Mouse (Mus musculus): ENCODE results near the gene Gpr158. TPM values are rescaled to one million over a fixed set of nuclear protein-coding genes. Genes with fewer than 3 reads are reported as not detected.
A peak's percentile ranks its signal among the peaks of the same experiment; 100 is the strongest.

The Gpr158 gene
- polyA plus RNA-seq, 1 experiment from 2014 or later, result 5.3 TPM

DNA sequence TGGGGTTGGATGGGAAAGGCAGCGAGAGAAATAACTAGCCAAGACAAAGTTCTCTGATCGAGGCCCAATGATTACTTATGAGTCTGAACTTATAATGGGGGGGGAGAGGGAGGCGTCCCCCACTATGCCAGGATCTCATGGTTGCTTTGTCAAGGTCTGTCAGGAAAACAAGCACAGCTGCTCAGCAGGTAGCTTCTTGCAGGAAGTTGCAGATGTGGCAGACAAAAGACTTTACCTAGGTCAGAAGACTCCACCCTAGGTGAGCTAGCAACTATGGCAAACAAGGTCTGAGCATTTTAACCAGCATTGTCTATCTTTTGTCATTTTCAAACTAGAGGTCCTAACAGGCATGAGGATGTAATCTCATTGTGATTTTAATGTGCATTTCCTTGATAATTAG is 129.5 kb downstream of the Gpr158 start:
- H3K4me2 ChIP-seq (ENCODE audit: low read length), result no peak overlapping the region
- ATAC-seq (ENCODE audit: low FRiP score, low TSS enrichment), result no peak
- H3K9ac ChIP-seq (replicated peaks; ENCODE audit: low read length), result no peak overlapping the region
- H3K4me3 ChIP-seq (replicated peaks; ENCODE audit: low read depth, low read length), result no peak overlapping the region
- H3K9me3 ChIP-seq (ENCODE audit: control insufficient read depth, low read length), result no peaks in the 10 kb centered on the region
- DNase-seq, result no peak
- no peak overlapping the region for H3K27ac ChIP-seq (replicated peaks; ENCODE audit: low read depth, low read length)
- 79% methylated on average over 3 of the region's 3 CpGs for WGBS
- H3K4me1 ChIP-seq (ENCODE audit: control insufficient read depth, insufficient read depth, low read length), result no peaks in the 10 kb centered on the region
- H3K27me3 ChIP-seq (ENCODE audit: control insufficient read depth, insufficient read depth, low read length), result no peaks in the 10 kb centered on the region
- H3K36me3 ChIP-seq (ENCODE audit: control insufficient read depth, insufficient read depth, low read length), result no peaks in the 10 kb centered on the region

DNA sequence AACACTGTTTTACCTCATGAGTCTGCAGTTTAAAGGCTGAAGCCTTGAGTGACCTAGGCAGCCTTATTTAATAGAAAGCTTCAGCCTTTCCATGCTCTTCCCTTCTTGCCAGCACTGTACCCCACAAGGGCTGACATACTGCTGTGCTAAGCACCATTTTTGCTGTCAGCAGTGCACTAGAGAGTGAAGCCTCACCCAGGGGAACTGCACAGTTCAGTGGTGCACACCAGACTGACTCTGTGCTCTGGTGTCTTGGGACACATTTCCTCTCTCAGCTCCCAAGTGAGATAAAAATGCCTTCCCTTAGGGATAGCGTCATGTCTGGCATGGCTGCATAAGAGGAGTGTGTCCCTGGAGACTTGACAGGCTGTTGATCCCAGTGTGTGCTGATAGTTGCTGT is 130.6 kb downstream of the Gpr158 start:
- H3K9ac ChIP-seq (replicated peaks; ENCODE audit: low read length), result no peak overlapping the region
- H3K9me3 ChIP-seq (ENCODE audit: control insufficient read depth, low read length), result no peaks in the 10 kb centered on the region
- no peak for ATAC-seq (ENCODE audit: low FRiP score, low TSS enrichment)
- WGBS, result 61% methylated on average over 1 of the region's 1 CpGs
- H3K36me3 ChIP-seq (ENCODE audit: control insufficient read depth, insufficient read depth, low read length), result no peaks in the 10 kb centered on the region
- peak; percentile 8 for DNase-seq
- no peak overlapping the region for H3K4me3 ChIP-seq (replicated peaks; ENCODE audit: low read depth, low read length)
- H3K27ac ChIP-seq (replicated peaks; ENCODE audit: low read depth, low read length), result no peak overlapping the region
- H3K4me2 ChIP-seq (ENCODE audit: low read length), result no peak overlapping the region
- no peaks in the 10 kb centered on the region for H3K27me3 ChIP-seq (ENCODE audit: control insufficient read depth, insufficient read depth, low read length)
- H3K4me1 ChIP-seq (ENCODE audit: control insufficient read depth, insufficient read depth, low read length), result no peaks in the 10 kb centered on the region

DNA sequence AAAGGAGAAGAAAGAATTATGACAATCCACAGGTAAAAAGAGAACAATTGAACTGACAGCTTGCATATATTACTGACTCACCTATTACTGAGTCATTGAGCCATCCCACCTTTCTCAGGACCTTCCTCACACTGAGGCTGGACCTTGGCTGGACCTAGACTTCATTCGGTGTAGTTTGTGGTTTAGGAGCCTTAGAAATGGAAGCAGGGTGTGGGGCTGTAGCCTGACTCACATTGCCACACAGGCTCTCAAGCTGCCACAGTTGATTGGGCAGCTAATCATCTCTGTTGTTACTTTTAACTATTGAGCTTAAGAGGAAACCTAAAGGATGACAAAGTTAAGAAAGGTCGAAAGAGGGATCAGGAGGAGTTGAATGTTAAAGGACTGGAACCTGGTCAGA is 132.1 kb downstream of the Gpr158 start:
- Histone ChIP-seq H3K27ac (replicated peaks; ENCODE audit: low read depth, low read length) (no peak overlapping the region), H3K4me2 (ENCODE audit: low read length) (no peak overlapping the region), H3K9ac (replicated peaks; ENCODE audit: low read length) (no peak overlapping the region), H3K4me3 (replicated peaks; ENCODE audit: low read depth, low read length) (no peak overlapping the region), H3K4me1 (ENCODE audit: control insufficient read depth, insufficient read depth, low read length) (no peaks in the 10 kb centered on the region), H3K27me3 (ENCODE audit: control insufficient read depth, insufficient read depth, low read length) (no peaks in the 10 kb centered on the region), H3K36me3 (ENCODE audit: control insufficient read depth, insufficient read depth, low read length) (no peaks in the 10 kb centered on the region), H3K9me3 (ENCODE audit: control insufficient read depth, low read length) (no peaks in the 10 kb centered on the region)
- ATAC-seq (ENCODE audit: low FRiP score, low TSS enrichment) (no peak), DNase-seq (no peak)
- 66% methylated on average over 2 of the region's 2 CpGs for WGBS

- Histone ChIP-seq H3K4me1 (ENCODE audit: control insufficient read depth, insufficient read depth, low read length) (no peaks in the 10 kb centered on the region), H3K36me3 (ENCODE audit: control insufficient read depth, insufficient read depth, low read length) (no peaks in the 10 kb centered on the region), H3K27ac (replicated peaks; ENCODE audit: low read depth, low read length) (no peak overlapping the region), H3K9me3 (ENCODE audit: control insufficient read depth, low read length) (no peaks in the 10 kb centered on the region), H3K27me3 (ENCODE audit: control insufficient read depth, insufficient read depth, low read length) (no peaks in the 10 kb centered on the region), H3K4me2 (ENCODE audit: low read length) (no peak overlapping the region), H3K4me3 (replicated peaks; ENCODE audit: low read depth, low read length) (no peak overlapping the region), H3K9ac (replicated peaks; ENCODE audit: low read length) (no peak overlapping the region)
- no peak for DNase-seq
- no peak for ATAC-seq (ENCODE audit: low FRiP score, low TSS enrichment)
- 80% methylated on average over 1 of the region's 1 CpGs for WGBS
Measured at GRCm38 (mm10) chr2:21507449-21507848, 140.1 kb downstream of the Gpr158 start.

- H3K36me3 ChIP-seq (ENCODE audit: control insufficient read depth, insufficient read depth, low read length), result no peaks in the 10 kb centered on the region
- DNase-seq (peak; percentile 34), ATAC-seq (ENCODE audit: low FRiP score, low TSS enrichment) (no peak)
Measured at GRCm38 (mm10) chr2:21530750-21531149, 163.4 kb downstream of the Gpr158 start.

GRCm38 (mm10) chr2:21619180-21619579 is 251.8 kb downstream of the Gpr158 start:
- Histone ChIP-seq H3K4me3 (replicated peaks; ENCODE audit: low read depth, low read length) (no peak overlapping the region), H3K27ac (replicated peaks; ENCODE audit: low read depth, low read length) (no peak overlapping the region), H3K9me3 (ENCODE audit: control insufficient read depth, low read length) (no peaks in the 10 kb centered on the region), H3K4me1 (ENCODE audit: control insufficient read depth, insufficient read depth, low read length) (no peaks in the 10 kb centered on the region), H3K9ac (replicated peaks; ENCODE audit: low read length) (no peak overlapping the region), H3K36me3 (ENCODE audit: control insufficient read depth, insufficient read depth, low read length) (no peaks in the 10 kb centered on the region), H3K27me3 (ENCODE audit: control insufficient read depth, insufficient read depth, low read length) (no peaks in the 10 kb centered on the region), H3K4me2 (ENCODE audit: low read length) (no peak overlapping the region)
- WGBS, result 84% methylated on average over 6 of the region's 6 CpGs
- DNase-seq (no peak), ATAC-seq (ENCODE audit: low FRiP score, low TSS enrichment) (no peak)

More at GRCm38 (mm10) chr2:21530750-21531149, 163.4 kb downstream of the Gpr158 start:
- no peak overlapping the region for H3K4me3 ChIP-seq (replicated peaks; ENCODE audit: low read depth, low read length)
- H3K27ac ChIP-seq (replicated peaks; ENCODE audit: low read depth, low read length), result no peak overlapping the region
- H3K9me3 ChIP-seq (ENCODE audit: control insufficient read depth, low read length), result no peaks in the 10 kb centered on the region
- no peaks in the 10 kb centered on the region for H3K27me3 ChIP-seq (ENCODE audit: control insufficient read depth, insufficient read depth, low read length)
- no peak overlapping the region for H3K9ac ChIP-seq (replicated peaks; ENCODE audit: low read length)
- no peaks in the 10 kb centered on the region for H3K4me1 ChIP-seq (ENCODE audit: control insufficient read depth, insufficient read depth, low read length)
- no peak overlapping the region for H3K4me2 ChIP-seq (ENCODE audit: low read length)

- H3K27ac ChIP-seq (replicated peaks; ENCODE audit: low read depth, low read length), result no peak overlapping the region
- H3K9me3 ChIP-seq (ENCODE audit: control insufficient read depth, low read length), result no peaks in the 10 kb centered on the region
- no peak overlapping the region for H3K4me3 ChIP-seq (replicated peaks; ENCODE audit: low read depth, low read length)
- no peaks in the 10 kb centered on the region for H3K4me1 ChIP-seq (ENCODE audit: control insufficient read depth, insufficient read depth, low read length)
- H3K36me3 ChIP-seq (ENCODE audit: control insufficient read depth, insufficient read depth, low read length), result no peaks in the 10 kb centered on the region
- H3K27me3 ChIP-seq (ENCODE audit: control insufficient read depth, insufficient read depth, low read length), result no peaks in the 10 kb centered on the region
- H3K9ac ChIP-seq (replicated peaks; ENCODE audit: low read length), result no peak overlapping the region
- ATAC-seq (ENCODE audit: low FRiP score, low TSS enrichment) (no peak), DNase-seq (no peak)
- WGBS, result 74% methylated on average over 1 of the region's 1 CpGs
- H3K4me2 ChIP-seq (ENCODE audit: low read length), result no peak overlapping the region
Measured at GRCm38 (mm10) chr2:21632136-21632535, 264.8 kb downstream of the Gpr158 start.

DNA sequence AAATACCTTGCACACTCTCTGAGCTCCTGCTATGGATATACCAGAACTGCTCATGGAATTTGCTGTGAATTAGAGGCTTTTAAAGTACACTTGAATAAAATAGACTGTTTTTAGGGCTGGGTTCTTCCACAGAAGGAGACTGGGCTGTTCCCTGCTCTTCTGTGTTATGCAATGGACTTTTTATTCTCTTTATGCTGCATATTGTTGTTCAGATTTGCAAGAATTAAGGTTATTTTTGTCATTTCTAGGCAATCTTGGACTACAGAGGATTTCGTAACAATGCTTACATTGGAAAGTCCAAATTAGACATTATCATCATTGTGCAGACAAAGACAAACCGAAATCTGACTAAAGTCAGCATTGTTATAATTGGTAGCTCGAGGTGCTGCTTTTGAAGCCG is 298.4 kb downstream of the Gpr158 start:
- H3K36me3 ChIP-seq (ENCODE audit: control insufficient read depth, insufficient read depth, low read length), result no peaks in the 10 kb centered on the region
- H3K27ac ChIP-seq (replicated peaks; ENCODE audit: low read depth, low read length), result no peak overlapping the region
- H3K9me3 ChIP-seq (ENCODE audit: control insufficient read depth, low read length), result no peaks in the 10 kb centered on the region
- ATAC-seq (ENCODE audit: low FRiP score, low TSS enrichment), result no peak
- H3K4me2 ChIP-seq (ENCODE audit: low read length), result no peak overlapping the region
- WGBS, result 75% methylated on average over 4 of the region's 4 CpGs
- no peak overlapping the region for H3K4me3 ChIP-seq (replicated peaks; ENCODE audit: low read depth, low read length)
- H3K27me3 ChIP-seq (ENCODE audit: control insufficient read depth, insufficient read depth, low read length), result no peaks in the 10 kb centered on the region
- no peak for DNase-seq
- no peaks in the 10 kb centered on the region for H3K4me1 ChIP-seq (ENCODE audit: control insufficient read depth, insufficient read depth, low read length)
- no peak overlapping the region for H3K9ac ChIP-seq (replicated peaks; ENCODE audit: low read length)

DNA sequence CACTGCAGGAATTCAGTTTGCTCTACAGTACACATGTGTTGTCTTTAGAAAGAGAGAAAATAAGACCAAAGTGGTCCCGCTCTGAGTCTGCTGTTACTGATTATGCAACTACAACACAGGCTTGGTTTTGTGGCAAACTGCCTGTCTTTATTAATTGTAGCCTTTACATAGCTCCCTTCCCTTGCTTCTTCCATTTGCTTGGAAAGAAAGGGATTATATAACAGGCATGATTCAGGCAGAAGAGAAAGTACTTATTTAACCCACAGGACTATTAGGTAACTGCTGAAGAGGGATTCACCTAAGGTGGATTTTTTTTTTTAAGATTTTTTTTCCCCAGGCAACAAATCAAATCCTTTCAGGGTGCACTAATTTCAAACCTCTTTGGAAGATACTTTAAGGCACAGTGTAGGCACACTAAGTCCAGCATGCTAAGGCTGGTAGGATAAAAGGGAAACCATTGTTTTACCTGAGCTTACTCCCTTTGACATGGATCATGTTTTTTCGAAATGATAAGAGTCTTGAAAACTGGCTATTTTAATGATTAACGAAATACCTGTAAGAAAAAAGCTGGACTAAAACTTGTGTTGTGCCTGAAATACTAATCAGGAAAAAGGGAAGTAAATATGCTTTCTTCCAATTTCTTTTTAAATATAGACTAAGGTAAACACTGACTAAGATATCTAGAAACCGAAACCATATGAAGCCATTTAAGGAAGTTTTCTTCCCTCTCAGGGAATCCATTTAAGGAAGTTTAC is 308.9 kb downstream of the Gpr158 start:
- Histone ChIP-seq H3K4me2 (ENCODE audit: low read length) (no peak overlapping the region), H3K4me1 (ENCODE audit: control insufficient read depth, insufficient read depth, low read length) (no peaks in the 10 kb centered on the region), H3K27me3 (ENCODE audit: control insufficient read depth, insufficient read depth, low read length) (no peaks in the 10 kb centered on the region), H3K9me3 (ENCODE audit: control insufficient read depth, low read length) (no peaks in the 10 kb centered on the region), H3K4me3 (replicated peaks; ENCODE audit: low read depth, low read length) (no peak overlapping the region), H3K9ac (replicated peaks; ENCODE audit: low read length) (no peak overlapping the region), H3K27ac (replicated peaks; ENCODE audit: low read depth, low read length) (no peak overlapping the region), H3K36me3 (ENCODE audit: control insufficient read depth, insufficient read depth, low read length) (no peaks in the 10 kb centered on the region)
- ATAC-seq (ENCODE audit: low FRiP score, low TSS enrichment), result no peak
- WGBS, result 89% methylated on average over 4 of the region's 4 CpGs
- no peak for DNase-seq

All from midbrain, embryonic 14.5 days (tissue).